Mouse (Mus musculus): ENCODE data around the gene Tmem52. TPM values are rescaled to one million over a fixed set of nuclear protein-coding genes. Genes with fewer than 3 reads are reported as not detected.

Gene Tmem52
- polyA plus RNA-seq, 1 experiment = not detected

- Histone ChIP-seq H3K4me3 (no peak overlapping the region), H3ac (ENCODE audit: control insufficient read depth, insufficient read length) (no peak overlapping the region), H3K79me2 (ENCODE audit: control insufficient read depth, insufficient read depth) (peaks cover 100% of the 10 kb centered on the region), H3K36me3 (ENCODE audit: control insufficient read depth, insufficient read depth) (no peaks in the 10 kb centered on the region), H3K27me3 (ENCODE audit: control insufficient read depth, insufficient read depth, insufficient read length) (no peaks in the 10 kb centered on the region), H3K4me2 (ENCODE audit: low read depth) (no peak overlapping the region)
- TF ChIP-seq CEBPB (IDR thresholded peaks at IDR 0.05; ENCODE audit: insufficient read depth, poor library complexity, severe bottlenecking) = no peak
- TF ChIP-seq SRF (IDR thresholded peaks at IDR 0.05; ENCODE audit: control insufficient read depth, insufficient read length, low read depth) = no peak
- no peak for TF ChIP-seq USF1 (IDR thresholded peaks at IDR 0.05; ENCODE audit: low read depth)
- no peak for TF ChIP-seq MYOD1 (IDR thresholded peaks at IDR 0.05; ENCODE audit: control insufficient read depth in 1 of 3, insufficient read length in 2 of 3, low read depth in 2 of 3)
- TF ChIP-seq TCF3 (IDR thresholded peaks at IDR 0.05; ENCODE audit: insufficient read length, low read depth) = no peak
- TF ChIP-seq POLR2AphosphoS2 (IDR thresholded peaks at IDR 0.05; ENCODE audit: insufficient read length, low read depth) = no peak
- TF ChIP-seq E2F4 (IDR thresholded peaks at IDR 0.05; ENCODE audit: insufficient read depth) = no peak
- no peak for TF ChIP-seq POLR2A (IDR thresholded peaks at IDR 0.05; ENCODE audit: insufficient read length, low read depth)
- TF ChIP-seq MAX (IDR thresholded peaks at IDR 0.05; ENCODE audit: low read depth) = no peak
- no peak for TF ChIP-seq MYOG (IDR thresholded peaks at IDR 0.05; ENCODE audit: control insufficient read depth in 1 of 3, insufficient read depth in 1 of 3, insufficient read length in 2 of 3, low read depth in 2 of 3)
- no peak for TF ChIP-seq TCF12 (IDR thresholded peaks at IDR 0.05; ENCODE audit: insufficient read depth, poor library complexity, severe bottlenecking)
- no peak for TF ChIP-seq REST (IDR thresholded peaks at IDR 0.05; ENCODE audit: insufficient read depth, insufficient read length)
Measured at GRCm38 (mm10) chr4:155505671-155506295, 36.9 kb downstream of the Tmem52 start.

GRCm38 (mm10) chr4:155508614-155509013, 39.7 kb downstream of the Tmem52 start:
- Histone ChIP-seq H3K36me3 (ENCODE audit: control insufficient read depth, insufficient read depth) (no peaks in the 10 kb centered on the region), H3K4me3 (no peak overlapping the region), H3K4me2 (ENCODE audit: low read depth) (no peak overlapping the region), H3ac (ENCODE audit: control insufficient read depth, insufficient read length) (no peak overlapping the region), H3K79me2 (ENCODE audit: control insufficient read depth, insufficient read depth) (peaks cover 100% of the 10 kb centered on the region), H3K27me3 (ENCODE audit: control insufficient read depth, insufficient read depth, insufficient read length) (no peaks in the 10 kb centered on the region)
- TF ChIP-seq POLR2AphosphoS2 (IDR thresholded peaks at IDR 0.05; ENCODE audit: insufficient read length, low read depth) = no peak
- TF ChIP-seq TCF3 (IDR thresholded peaks at IDR 0.05; ENCODE audit: insufficient read length, low read depth) = no peak
- no peak for TF ChIP-seq USF1 (IDR thresholded peaks at IDR 0.05; ENCODE audit: low read depth)
- TF ChIP-seq TCF12 (IDR thresholded peaks at IDR 0.05; ENCODE audit: insufficient read depth, poor library complexity, severe bottlenecking) = no peak
- TF ChIP-seq MAX (IDR thresholded peaks at IDR 0.05; ENCODE audit: low read depth) = no peak
- no peak for TF ChIP-seq E2F4 (IDR thresholded peaks at IDR 0.05; ENCODE audit: insufficient read depth)
- TF ChIP-seq MYOD1 (IDR thresholded peaks at IDR 0.05; ENCODE audit: control insufficient read depth in 1 of 3, insufficient read length in 2 of 3, low read depth in 2 of 3) = no peak
- TF ChIP-seq SRF (IDR thresholded peaks at IDR 0.05; ENCODE audit: control insufficient read depth, insufficient read length, low read depth) = no peak
- no peak for TF ChIP-seq CEBPB (IDR thresholded peaks at IDR 0.05; ENCODE audit: insufficient read depth, poor library complexity, severe bottlenecking)
- no peak for TF ChIP-seq REST (IDR thresholded peaks at IDR 0.05; ENCODE audit: insufficient read depth, insufficient read length)
- no peak for TF ChIP-seq POLR2A (IDR thresholded peaks at IDR 0.05; ENCODE audit: insufficient read length, low read depth)
- TF ChIP-seq MYOG (IDR thresholded peaks at IDR 0.05; ENCODE audit: control insufficient read depth in 1 of 3, insufficient read depth in 1 of 3, insufficient read length in 2 of 3, low read depth in 2 of 3) = no peak

GRCm38 (mm10) chr4:155510981-155511380, 42.1 kb downstream of the Tmem52 start:
- H3ac ChIP-seq (ENCODE audit: control insufficient read depth, insufficient read length) = no peak overlapping the region
- no peak overlapping the region for H3K4me3 ChIP-seq
- TF ChIP-seq POLR2A (IDR thresholded peaks at IDR 0.05; ENCODE audit: insufficient read length, low read depth) (no peak), POLR2AphosphoS2 (IDR thresholded peaks at IDR 0.05; ENCODE audit: insufficient read length, low read depth) (no peak), CEBPB (IDR thresholded peaks at IDR 0.05; ENCODE audit: insufficient read depth, poor library complexity, severe bottlenecking) (no peak), SRF (IDR thresholded peaks at IDR 0.05; ENCODE audit: control insufficient read depth, insufficient read length, low read depth) (no peak), E2F4 (IDR thresholded peaks at IDR 0.05; ENCODE audit: insufficient read depth) (no peak), MYOG (IDR thresholded peaks at IDR 0.05; ENCODE audit: control insufficient read depth in 1 of 3, insufficient read depth in 1 of 3, insufficient read length in 2 of 3, low read depth in 2 of 3) (no peak), TCF12 (IDR thresholded peaks at IDR 0.05; ENCODE audit: insufficient read depth, poor library complexity, severe bottlenecking) (no peak), TCF3 (IDR thresholded peaks at IDR 0.05; ENCODE audit: insufficient read length, low read depth) (no peak), REST (IDR thresholded peaks at IDR 0.05; ENCODE audit: insufficient read depth, insufficient read length) (no peak)
- no peak overlapping the region for H3K4me2 ChIP-seq (ENCODE audit: low read depth)
- H3K36me3 ChIP-seq (ENCODE audit: control insufficient read depth, insufficient read depth) = no peaks in the 10 kb centered on the region
- H3K27me3 ChIP-seq (ENCODE audit: control insufficient read depth, insufficient read depth, insufficient read length) = no peaks in the 10 kb centered on the region
- H3K79me2 ChIP-seq (ENCODE audit: control insufficient read depth, insufficient read depth) = peaks cover 100% of the 10 kb centered on the region

GRCm38 (mm10) chr4:155514810-155515209, 45.9 kb downstream of the Tmem52 start:
- Histone ChIP-seq H3K4me3 (no peak overlapping the region), H3K36me3 (ENCODE audit: control insufficient read depth, insufficient read depth) (no peaks in the 10 kb centered on the region), H3K4me2 (ENCODE audit: low read depth) (no peak overlapping the region), H3K27me3 (ENCODE audit: control insufficient read depth, insufficient read depth, insufficient read length) (no peaks in the 10 kb centered on the region), H3K79me2 (ENCODE audit: control insufficient read depth, insufficient read depth) (peaks cover 99% of the 10 kb centered on the region), H3ac (ENCODE audit: control insufficient read depth, insufficient read length) (no peak overlapping the region)
- no peak for TF ChIP-seq POLR2A (IDR thresholded peaks at IDR 0.05; ENCODE audit: insufficient read length, low read depth)
- no peak for TF ChIP-seq MYOD1 (IDR thresholded peaks at IDR 0.05; ENCODE audit: control insufficient read depth in 1 of 3, insufficient read length in 2 of 3, low read depth in 2 of 3)
- no peak for TF ChIP-seq TCF3 (IDR thresholded peaks at IDR 0.05; ENCODE audit: insufficient read length, low read depth)
- no peak for TF ChIP-seq MYOG (IDR thresholded peaks at IDR 0.05; ENCODE audit: control insufficient read depth in 1 of 3, insufficient read depth in 1 of 3, insufficient read length in 2 of 3, low read depth in 2 of 3)
- TF ChIP-seq MAX (IDR thresholded peaks at IDR 0.05; ENCODE audit: low read depth) = no peak
- TF ChIP-seq USF1 (IDR thresholded peaks at IDR 0.05; ENCODE audit: low read depth) = no peak
- TF ChIP-seq SRF (IDR thresholded peaks at IDR 0.05; ENCODE audit: control insufficient read depth, insufficient read length, low read depth) = no peak
- no peak for TF ChIP-seq E2F4 (IDR thresholded peaks at IDR 0.05; ENCODE audit: insufficient read depth)
